14 mouse cellular contexts compared by ENCODE assay signal in the genomic region with DNA sequence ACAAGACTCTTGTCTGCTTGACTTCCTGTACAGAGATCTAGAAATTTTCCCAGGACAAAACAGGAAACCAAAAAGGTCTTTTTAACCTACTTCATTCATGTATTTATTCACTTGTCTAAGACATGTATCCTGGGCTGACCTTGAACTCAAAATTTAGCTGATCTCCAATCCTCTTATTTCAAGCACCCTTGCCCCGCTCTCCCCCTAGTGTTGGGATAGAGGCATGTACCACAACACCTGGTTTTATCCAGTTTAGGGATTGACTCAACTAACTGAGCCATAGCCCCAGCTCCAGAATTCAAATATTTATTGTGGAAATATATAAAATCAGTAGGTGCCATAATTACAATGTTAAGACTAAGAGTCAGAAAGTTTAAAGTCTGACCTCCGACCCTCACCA. TPM values are rescaled to one million over a fixed set of nuclear protein-coding genes. Genes with fewer than 3 reads are reported as not detected.
DNase-seq lines count a peak whose midpoint lies in the region; TF ChIP-seq lines count a peak whose summit lies in the region.
"Had no signal": no experiment of that assay in that cellular context is flagged by ENCODE, and none has a peak within 500 bp of the region (broad histone marks: within the 10 kb centered on the region; RNA-seq: fewer than 3 reads in every experiment).

No protein-coding gene starts in this region.

- H3K36me3 ChIP-seq in kidney, adult 2 months (ENCODE audit: control insufficient read depth, insufficient read depth, low read length), result no peaks in the 10 kb centered on the region
- H3K36me3 ChIP-seq: forebrain, embryonic 10.5 days; limb, embryonic 15.5 days; neural tube, embryonic 13.5 days had no signal

- TF ChIP-seq CTCF in kidney, adult 2 months (conservative IDR thresholded peaks at IDR 0.05; ENCODE audit: insufficient read depth, insufficient read length, low read depth, low read length), result 0 out of 2 replicates have a peak, but pooled peaks have one; percentile 5

- TF ChIP-seq POLR2A in kidney, adult 2 months (IDR thresholded peaks at IDR 0.05; ENCODE audit: low read depth, low read length), result no peak

- no peaks in the 10 kb centered on the region for H3K27me3 ChIP-seq in kidney, adult 2 months (replicated peaks; ENCODE audit: control insufficient read depth, insufficient read depth, low read length)
- H3K27me3 ChIP-seq: limb, embryonic 15.5 days had no signal

- WGBS in kidney, adult 2 months, result 75% methylated on average over 2 of the region's 2 CpGs

- no peak for DNase-seq in kidney, adult 2 months
- no peak for DNase-seq in kidney, postnatal 36 days
- DNase-seq in thymus, postnatal 14 days, result peak; percentile 14
- DNase-seq in thymus, postnatal 25 days, result no peak
- DNase-seq in NIH3T3 (ENCODE audit: low read depth), result peak; percentile 33
- DNase-seq in cerebellum, adult 9-10 months, result no peak
- DNase-seq in frontal cortex, postnatal 25 days (ENCODE audit: low spot score in 2 of 2), result no peak
- DNase-seq: cerebellum, adult 11 months; heart, postnatal 14 days; layer of hippocampus, adult 9-11 months; lung, postnatal 14 days had no signal

- H3K27ac ChIP-seq in kidney, adult 2 months (ENCODE audit: insufficient read depth, low read depth, low read length), result no peak overlapping the region
- H3K27ac ChIP-seq: forebrain, embryonic 10.5 days; limb, embryonic 15.5 days; neural tube, embryonic 13.5 days had no signal

- H3K4me3 ChIP-seq in kidney, adult 2 months (ENCODE audit: insufficient read depth, low read depth, low read length), result no peak overlapping the region
- H3K4me3 ChIP-seq: forebrain, embryonic 10.5 days; limb, embryonic 15.5 days; neural tube, embryonic 13.5 days had no signal

- H3K4me1 ChIP-seq in kidney, adult 2 months (ENCODE audit: control insufficient read depth, insufficient read depth, low read length), result peaks cover 3% of the 10 kb centered on the region; the same call in 1 of the 2 replicates

RNA-seq across cellular contexts. Expression of a gene that starts 3.7 kb away (rescaled TPM):
- 15.3 and 15.4 TPM in 2 replicates for polyA plus RNA-seq in kidney, adult 2 months (2012; rRNA removed)

Comparison
In these comparisons a context has a peak if more than half of its experiments do, and no peak if none do; other contexts are left out.
1. DNase-seq: peak in thymus, postnatal 14 days (single experiment) and NIH3T3 (single experiment); none in kidney, adult 2 months (single experiment), kidney, postnatal 36 days (0 of 2), thymus, postnatal 25 days (single experiment), cerebellum, adult 9-10 months (single experiment) and frontal cortex, postnatal 25 days (0 of 2).